Mouse (Mus musculus) ovary, adult 10 weeks (tissue): Measurements from ENCODE around the gene Zfp12. TPM values are rescaled to one million over a fixed set of nuclear protein-coding genes. Genes with fewer than 3 reads are reported as not detected.

Experiments used
- polyA plus RNA-seq: library from polyadenylated mRNA; stranded (reverse); fragments of 350-450 nt; fragmentation: Illumina TruSeq; extraction: RNeasy Lipid Tissue Mini Kit (QIAGEN cat#74804); gene quantifications from one replicate; pipeline ENCODE4 v1.2.3, GENCODE M21; 2014

The Zfp12 gene
- polyA plus RNA-seq = 16.9 TPM

GRCm38 (mm10) chr5:143235028-143235693 lies at the start of gene Zfp12:
Zfp12 (plus strand) TSS chr5:143235163.

GRCm38 (mm10) chr5:143226790-143227189 lies 8.2 kb upstream of the Zfp12 start, which contains the start of gene Spdye4a:
Spdye4a (minus strand) TSS chr5:143226890.

DNA sequence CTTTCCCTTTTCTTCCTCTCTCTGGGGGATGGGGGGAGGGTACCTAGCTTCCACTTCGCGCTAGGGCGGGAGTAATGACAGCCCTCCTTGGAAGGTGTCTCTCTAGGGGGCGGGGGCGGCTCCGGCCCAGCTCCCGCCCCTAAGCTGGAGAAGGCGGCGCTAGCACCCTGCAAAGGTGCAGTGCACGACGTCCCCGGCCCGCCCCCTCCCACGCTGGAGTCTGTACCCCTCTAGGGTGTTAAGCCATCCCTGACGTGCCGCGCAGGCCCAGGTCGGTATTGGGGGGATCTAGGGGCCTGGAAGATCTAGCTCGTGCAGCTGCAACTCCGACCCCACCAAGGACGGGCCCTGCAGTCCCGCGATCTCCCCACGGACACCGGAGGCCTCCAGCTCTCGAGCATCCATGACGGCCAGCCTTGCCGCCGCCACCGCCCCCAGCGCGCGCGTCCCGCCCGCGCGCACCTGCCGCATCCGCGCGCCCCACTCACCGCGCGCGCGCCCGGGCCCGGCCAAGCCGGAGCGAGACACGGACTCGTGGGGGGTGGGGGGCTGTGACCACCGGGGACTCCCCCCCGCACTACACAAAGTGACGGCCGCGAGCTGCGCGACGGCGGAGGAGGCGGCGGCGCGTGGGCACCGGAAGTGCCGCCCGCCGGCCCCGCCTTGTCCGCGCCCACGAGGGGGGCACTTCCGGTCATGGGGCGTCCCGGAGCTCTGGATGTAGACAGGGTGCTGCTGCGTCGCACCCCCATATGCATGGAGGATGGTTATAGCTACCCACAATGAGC lies 34.6 kb downstream of the Zfp12 start, which contains the start of gene Zfp316:
Zfp316 (minus strand) TSS at position 660 of the 788 bp plus-strand sequence.

DNA sequence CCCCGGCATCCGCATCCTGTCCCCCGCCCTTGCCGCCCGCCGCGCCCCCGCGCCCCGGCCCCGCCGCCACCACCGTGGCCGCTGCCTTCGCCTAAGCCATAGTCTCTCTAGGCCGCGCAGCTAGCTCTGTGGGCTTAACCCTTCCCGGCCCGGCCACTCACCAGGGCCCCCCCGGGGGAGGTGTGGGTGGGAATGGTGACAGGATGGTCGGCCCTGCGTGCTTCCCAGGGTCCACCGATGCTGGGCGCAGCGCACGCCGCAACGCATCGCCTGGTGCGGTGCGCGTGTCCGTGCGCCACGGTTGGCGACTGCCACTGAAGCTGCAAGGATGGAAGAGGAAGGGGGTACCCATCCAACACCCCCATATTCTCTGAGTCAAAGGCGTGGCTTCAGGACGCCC lies 58.4 kb downstream of the Zfp12 start, which contains the start of gene Zfp853:
Zfp853 (minus strand) TSS at position 220 of the 400 bp plus-strand sequence.

Other genes starting within 250 kb of the Zfp12 start
- gene Rnf216, start 122.2 kb upstream of the Zfp12 start, polyA plus RNA-seq = 63.6 TPM
- gene Olfr718-ps1, start 87.6 kb upstream of the Zfp12 start, polyA plus RNA-seq = not detected
- 15.2 TPM for gene Rbak, start 54.4 kb upstream of the Zfp12 start, polyA plus RNA-seq
- not detected for gene Spdye4b, start 54.1 kb upstream of the Zfp12 start, polyA plus RNA-seq
- gene Spdye4a, start 8.3 kb upstream of the Zfp12 start, polyA plus RNA-seq = not detected
- gene Zfp316, start 34.9 kb downstream of the Zfp12 start, polyA plus RNA-seq = 2.2 TPM
- 0.14 TPM for gene Zfp853, start 58.5 kb downstream of the Zfp12 start, polyA plus RNA-seq
- 1.7 TPM for gene E130309D02Rik, start 80.2 kb downstream of the Zfp12 start, polyA plus RNA-seq
- gene Zdhhc4, start 94.1 kb downstream of the Zfp12 start, polyA plus RNA-seq = 8.1 TPM
- gene Grid2ip, start 122.2 kb downstream of the Zfp12 start, polyA plus RNA-seq = not detected
- gene Kdelr2, start 168.7 kb downstream of the Zfp12 start, polyA plus RNA-seq = 153 TPM
- 0.77 TPM for gene Daglb, start 229.4 kb downstream of the Zfp12 start, polyA plus RNA-seq